Mouse (Mus musculus) lung, adult 2 months (tissue): ENCODE results near the gene Pdcd2l. TPM values are rescaled to one million over a fixed set of nuclear protein-coding genes. Genes with fewer than 3 reads are reported as not detected.
"Not testable (repeated sequence)": the region's sequence is repeated elsewhere in the genome, so short reads cannot be mapped to it uniquely, and the experiment has no call there.

Experiments used
- DNase-seq: peaks from one replicate; pipeline ENCODE4 v3.0.0; 2022
- H3K4me1 ChIP-seq: fragments of 200-500 bp; 2 replicates; pipeline ENCODE4 v1.6.1; 2011; ENCODE audit warnings: low read length; ENCODE audit not compliant: control insufficient read depth, insufficient read depth
- H3K4me3 ChIP-seq: fragments of 200-500 bp; replicated peaks from 2 replicates; pipeline ENCODE3; 2011; ENCODE audit warnings: low read depth, mild to moderate bottlenecking, control low read depth, low read length; ENCODE audit errors: extremely low read depth
- CTCF ChIP-seq: fragments of 200-500 bp; IDR thresholded peaks from 2 replicates; pipeline ENCODE4 v1.5.1; 2011; ENCODE audit warnings: mild to moderate bottlenecking, low read length, control low read depth; ENCODE audit not compliant: insufficient read depth
- POLR2A ChIP-seq: fragments of 200-500 bp; IDR thresholded peaks from 2 replicates; pipeline ENCODE4 v1.6.1; 2011; ENCODE audit warnings: low read depth, mild to moderate bottlenecking, control low read depth, low read length, borderline replicate concordance; ENCODE audit errors: extremely low read depth
- WGBS: fragments of 180-500 bp; shearing (Covaris S2); methylation state at CpG from one replicate; pipeline ENCODE4 v1.1.7; 2018; 5-methylcytosine and 5-hydroxymethylcytosine counted together
- polyA plus RNA-seq: library from polyadenylated mRNA; depleted of rRNA; stranded (reverse); fragments of >200 nt; gene quantifications from 2 replicates; pipeline ENCODE4 v1.2.3, GENCODE M21; 2012

Pdcd2l gene
- polyA plus RNA-seq, 1 experiment, result 23.7 TPM

DNA sequence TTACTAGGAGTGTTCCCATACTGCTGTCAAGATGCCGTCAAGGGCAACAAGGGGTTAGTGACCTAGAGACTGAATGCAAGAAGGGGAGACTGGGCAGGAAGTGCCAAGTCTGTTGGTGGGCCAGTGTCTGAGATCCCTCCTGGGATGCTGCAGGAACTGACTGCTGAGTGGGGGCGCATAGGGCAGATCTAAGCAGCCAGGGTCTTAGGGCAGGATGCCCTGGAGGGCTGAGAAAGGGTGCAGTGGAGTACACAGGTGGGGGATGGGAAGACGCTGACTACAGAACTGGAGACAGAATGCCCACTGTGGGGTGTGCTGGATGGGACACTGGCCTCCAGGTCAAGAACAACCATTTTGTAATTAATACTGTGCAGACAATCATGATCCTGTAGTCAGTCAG is 12.7 kb downstream of the Pdcd2l start:
- Histone ChIP-seq H3K4me1 (no peaks in the 10 kb centered on the region), H3K4me3 (no peak overlapping the region)
- no peak for DNase-seq
- no peak for TF ChIP-seq CTCF
- no peak for TF ChIP-seq POLR2A
- 74% methylated on average over 3 of the region's 3 CpGs for WGBS

DNA sequence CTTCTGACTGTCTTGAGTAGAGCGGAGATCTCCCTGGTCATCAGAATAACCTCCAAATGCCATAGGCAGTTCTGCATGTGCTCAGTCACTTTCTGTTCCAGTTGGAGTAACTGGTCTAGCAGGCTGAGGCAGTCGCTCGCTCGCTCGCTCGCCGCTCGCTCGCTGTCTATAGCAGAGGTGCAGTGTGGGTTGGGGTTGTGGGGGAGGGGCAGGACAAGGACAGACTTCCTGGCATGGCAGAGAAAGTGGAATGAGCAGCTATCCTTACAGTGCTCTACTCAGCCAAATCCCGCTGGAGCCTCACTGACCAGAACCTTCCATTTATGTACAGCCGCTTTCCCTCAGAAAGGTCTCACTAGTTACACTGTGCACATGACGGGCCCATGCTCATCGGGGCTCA is 13.1 kb downstream of the Pdcd2l start:
- no peak for DNase-seq
- Histone ChIP-seq H3K4me1 (no peaks in the 10 kb centered on the region), H3K4me3 (no peak overlapping the region)
- WGBS, result 75% methylated on average over 13 of the region's 13 CpGs
- no peak for TF ChIP-seq CTCF
- TF ChIP-seq POLR2A, result no peak

DNA sequence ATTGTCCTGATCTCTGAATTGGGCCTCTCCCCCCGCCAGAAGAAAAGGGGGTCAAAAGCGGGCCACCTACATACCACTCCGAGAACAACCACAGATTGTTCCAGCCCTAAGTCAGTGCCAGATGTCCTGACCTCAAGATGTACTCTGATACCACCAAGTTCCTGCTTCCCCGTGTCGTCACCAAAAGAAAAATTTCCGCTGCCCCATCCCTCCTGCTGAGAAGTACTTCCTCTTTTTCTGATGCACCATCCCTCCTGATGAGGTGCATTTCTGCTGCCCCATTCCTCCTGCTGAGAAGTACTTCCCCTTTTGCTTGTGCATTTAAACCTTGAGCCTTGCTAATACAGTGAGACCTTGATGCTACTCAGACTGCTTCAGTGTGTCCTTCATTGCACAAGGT is 20.2 kb downstream of the Pdcd2l start:
- WGBS, result 80% methylated on average over 6 of the region's 6 CpGs
- H3K4me3 ChIP-seq, H3K4me1 ChIP-seq, DNase-seq: not testable (repeated sequence)

DNA sequence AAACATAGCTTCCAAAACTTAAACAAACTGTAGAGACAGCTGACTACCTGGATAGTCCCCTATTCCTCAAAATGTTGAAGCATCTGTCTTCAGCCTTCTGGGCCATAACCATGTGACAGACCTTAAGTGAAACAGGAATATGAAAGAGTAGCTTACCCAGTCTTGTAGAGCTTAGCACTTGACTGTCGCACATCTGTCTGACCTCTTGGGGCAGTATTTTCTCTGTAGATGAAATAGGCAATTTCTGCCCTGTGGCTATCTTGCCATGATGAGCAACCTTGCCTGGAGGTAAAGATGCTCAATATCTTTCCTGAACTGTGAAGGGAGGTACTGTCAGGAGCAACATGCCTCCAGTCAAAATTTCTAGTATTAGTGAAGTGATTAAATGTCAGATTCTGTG is 24.2 kb downstream of the Pdcd2l start:
- 64% methylated on average over 1 of the region's 1 CpGs for WGBS
- no peak overlapping the region for H3K4me3 ChIP-seq
- no peak for DNase-seq
- TF ChIP-seq CTCF (no peak), POLR2A (no peak)
- H3K4me1 ChIP-seq, result peaks cover 8% of the 10 kb centered on the region

DNA sequence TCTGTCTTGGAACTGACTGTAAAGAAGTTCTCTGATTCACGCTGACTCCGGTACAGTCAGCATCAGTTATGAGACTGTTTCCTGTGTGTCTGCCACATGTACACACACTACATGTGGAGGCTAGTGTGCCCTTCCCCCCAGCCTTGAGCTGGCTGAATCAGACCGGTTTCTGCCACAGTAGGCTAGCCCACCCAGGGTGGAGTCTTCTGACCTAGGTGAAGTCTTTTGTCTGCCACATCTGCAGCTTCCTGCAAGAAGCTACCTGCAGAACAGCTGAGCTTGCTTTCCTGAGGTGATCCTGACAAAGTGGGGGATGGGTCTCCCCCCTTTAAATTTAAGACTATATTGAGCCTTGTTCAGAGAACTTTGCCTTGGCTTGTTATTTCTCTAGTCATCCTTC is 27.0 kb downstream of the Pdcd2l start, which contains the start of gene Uba2:
Gene Uba2 (minus strand): TSS at position 146 of the 400 bp plus-strand sequence.
- DNase-seq, result no peak
- Histone ChIP-seq H3K4me3 (peak within 1 kb of the TSS; percentile 91), H3K4me1 (peaks cover 8% of the 10 kb centered on the region)
- TF ChIP-seq CTCF, result no peak
- no peak for TF ChIP-seq POLR2A
- 75% methylated on average over 3 of the region's 3 CpGs for WGBS

DNA sequence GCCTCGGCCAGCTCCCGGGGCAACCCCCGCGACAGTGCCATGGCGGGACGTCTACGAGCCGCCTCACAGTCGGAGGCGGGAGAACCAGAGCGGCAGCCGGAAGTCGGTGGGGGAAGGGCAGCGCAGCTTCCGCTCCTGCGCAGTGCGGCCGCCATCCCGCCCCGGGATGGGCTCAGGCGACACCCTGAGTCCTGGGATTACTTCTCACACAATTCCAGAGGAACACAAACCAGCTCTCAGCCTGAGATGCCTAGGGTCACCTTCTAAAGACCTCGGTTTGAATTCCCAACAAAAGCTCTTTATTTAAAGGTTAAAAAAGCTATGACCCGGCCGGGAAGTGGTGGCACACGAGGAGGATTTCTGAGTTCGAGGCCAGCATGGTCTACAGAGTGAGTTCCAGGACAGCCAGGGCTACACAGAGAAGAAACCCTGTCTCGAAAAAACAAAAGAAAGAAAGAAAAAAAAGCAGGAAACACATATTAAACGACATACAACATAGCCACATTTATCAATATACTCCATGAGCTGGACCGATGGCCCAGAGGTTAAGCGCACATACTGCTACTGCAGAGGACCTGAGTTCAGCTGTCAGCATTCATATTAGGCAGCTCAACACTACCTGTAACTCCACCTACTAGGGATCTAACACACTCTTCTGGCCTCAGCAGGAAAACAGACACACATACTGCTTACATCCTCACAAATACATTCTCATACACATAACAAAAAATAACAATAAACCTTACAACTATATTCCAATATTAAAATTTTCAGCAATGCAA is 27.8 kb downstream of the Pdcd2l start:
- 10% methylated on average over 30 of the region's 30 CpGs for WGBS
- Histone ChIP-seq H3K4me3 (peak overlapping the region; percentile 91), H3K4me1 (peaks cover 8% of the 10 kb centered on the region)
- DNase-seq, result peak; percentile 94
- peak; percentile 79 for TF ChIP-seq POLR2A
- no peak for TF ChIP-seq CTCF

- peaks cover 8% of the 10 kb centered on the region for H3K4me1 ChIP-seq
- no peak for TF ChIP-seq CTCF
- no peak for TF ChIP-seq POLR2A
- DNase-seq, result no peak
- peak overlapping the region; percentile 91 for H3K4me3 ChIP-seq
- WGBS, result under 1% methylated on average over 54 of the region's 54 CpGs
These were observed 28.5 kb downstream of the Pdcd2l start for GRCm38 (mm10) chr7:34167766-34168469.

DNA sequence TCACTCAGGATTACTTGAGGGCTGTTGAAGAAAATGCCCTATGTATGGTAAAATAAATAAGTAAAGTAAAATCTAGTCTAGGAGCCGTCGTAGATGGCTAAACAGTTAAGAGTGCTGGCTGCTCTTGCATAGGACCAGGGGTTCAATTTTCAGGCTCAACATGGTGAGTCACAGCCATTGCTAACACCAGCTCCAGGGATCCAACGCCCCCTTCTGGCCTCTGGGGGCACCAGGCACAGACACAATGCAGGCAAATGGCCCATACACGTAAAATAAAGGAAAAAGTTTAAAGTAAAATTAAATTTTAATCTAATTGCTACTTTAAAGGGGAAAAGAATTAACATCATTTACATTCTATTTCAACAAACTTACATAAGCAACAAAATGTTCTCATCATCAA is 29.6 kb downstream of the Pdcd2l start:
- no peak for TF ChIP-seq POLR2A
- TF ChIP-seq CTCF, result peak; percentile 44
- Histone ChIP-seq H3K4me1 (peaks cover 8% of the 10 kb centered on the region), H3K4me3 (no peak overlapping the region)
- WGBS, result 50% methylated on average over 4 of the region's 4 CpGs
- DNase-seq, result no peak

DNA sequence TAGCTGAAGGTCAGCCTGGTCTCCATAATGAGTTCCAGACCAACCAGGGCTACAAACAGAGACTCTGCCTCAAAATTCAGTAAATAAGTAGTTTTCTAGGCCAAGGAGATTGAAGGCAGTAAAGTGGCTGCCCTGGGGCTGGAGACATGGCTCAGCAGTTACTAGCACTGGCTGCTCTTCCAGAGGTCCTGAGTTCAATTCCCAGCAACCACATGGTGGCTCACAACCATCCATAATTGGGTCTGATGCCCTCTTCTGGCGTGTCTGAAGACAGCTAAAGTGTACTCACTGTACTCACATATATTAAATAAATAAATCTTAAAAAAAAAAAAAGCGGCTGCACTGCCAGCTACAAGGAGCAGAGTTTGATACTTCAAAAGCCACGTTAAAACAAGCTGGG is 30.5 kb downstream of the Pdcd2l start:
- no peak for TF ChIP-seq CTCF
- WGBS, result 57% methylated on average over 3 of the region's 3 CpGs
- no peak for DNase-seq
- H3K4me1 ChIP-seq, result peaks cover 8% of the 10 kb centered on the region
- no peak overlapping the region for H3K4me3 ChIP-seq

GRCm38 (mm10) chr7:34164671-34165070 is 31.8 kb downstream of the Pdcd2l start:
- no peak for DNase-seq
- 85% methylated on average over 7 of the region's 7 CpGs for WGBS
- Histone ChIP-seq H3K4me3 (no peak overlapping the region), H3K4me1 (peaks cover 8% of the 10 kb centered on the region)
- no peak for TF ChIP-seq POLR2A
- no peak for TF ChIP-seq CTCF
